Mouse (Mus musculus) gastrocnemius, postnatal 36 days (tissue): ENCODE data around the gene Ablim1. TPM values are rescaled to one million over a fixed set of nuclear protein-coding genes. Genes with fewer than 3 reads are reported as not detected.

Source experiments
- DNase-seq, 2 experiments: peaks; one replicate each; pipeline ENCODE4 v3.0.0; 2022
- intact Hi-C: fragments of 180-260 bp; cut with DNase I; formaldehyde crosslinking; loops from one replicate; pipeline ENCODE4 v1.15.1; 2025
- total RNA-seq, 2 experiments: library from RNA; stranded (reverse); gene quantifications; 2 replicates each; pipeline ENCODE4 v1.2.3; 2021

Ablim1 gene
- total RNA-seq, 2 experiments from 2014 or later, result 36.3 to 52.0 TPM

GRCm38 (mm10) chr19:57052016-57052415 is 262.7 kb downstream of the Ablim1 start:
- DNase-seq, result no peak
- intact Hi-C loops, result no loop called here

- intact Hi-C loops, result no loop called here
- no peak for DNase-seq
These were observed 265.1 kb downstream of the Ablim1 start for GRCm38 (mm10) chr19:57049592-57050090.

- intact Hi-C loops, result no loop called here
- no peak for DNase-seq
These were observed 266.9 kb downstream of the Ablim1 start for GRCm38 (mm10) chr19:57047671-57048320.

GRCm38 (mm10) chr19:57039258-57039657 is 275.5 kb downstream of the Ablim1 start:
- DNase-seq, result no peak
- intact Hi-C loops, result no loop called here

DNA sequence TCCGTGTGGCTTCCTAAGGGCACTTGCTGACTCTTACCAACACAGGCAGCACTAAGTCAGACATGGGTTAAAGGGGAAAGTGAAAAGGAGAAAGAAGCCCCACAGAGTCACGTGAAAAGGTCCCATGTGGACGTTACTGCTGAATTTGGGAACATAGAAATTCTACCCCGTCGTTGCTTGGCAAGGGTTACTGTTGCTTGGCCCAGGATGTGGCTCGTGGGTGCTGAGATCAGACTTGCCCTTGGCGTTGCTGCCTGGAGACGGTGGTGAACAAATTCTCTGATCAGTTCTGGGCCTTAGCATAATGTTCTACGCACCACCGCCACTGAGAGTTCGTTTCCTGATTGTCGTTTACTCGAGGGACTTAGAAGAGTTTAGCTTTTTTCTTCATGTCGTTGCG is 277.9 kb downstream of the Ablim1 start:
- no peak for DNase-seq
- intact Hi-C loops, result no loop called here

DNA sequence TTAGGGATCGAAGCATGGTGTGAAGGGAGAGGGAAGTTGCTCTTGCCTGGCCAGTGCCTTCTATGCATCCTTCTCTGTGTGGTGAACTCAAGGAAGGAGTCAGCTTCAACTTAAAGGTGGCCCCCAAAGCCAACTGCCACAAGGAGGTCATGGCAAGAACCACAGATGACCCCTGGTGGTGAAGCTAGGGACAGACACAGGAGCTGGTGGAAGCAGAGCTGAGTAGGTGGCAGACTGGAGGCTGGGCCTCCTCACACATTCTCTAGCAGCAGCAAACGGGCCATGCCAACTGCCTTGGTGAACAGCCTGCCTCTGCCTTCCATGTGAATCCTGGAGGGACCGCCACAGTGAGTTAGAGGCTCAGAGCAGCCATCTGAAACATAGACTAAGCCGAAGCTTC is 283.1 kb downstream of the Ablim1 start:
- intact Hi-C loops, result loop anchor here (2.0 kb wide), 1 partner anchor 113 kb away; no protein-coding TSS in a partner anchor
- peak; percentile 47 to 69 for DNase-seq

DNA sequence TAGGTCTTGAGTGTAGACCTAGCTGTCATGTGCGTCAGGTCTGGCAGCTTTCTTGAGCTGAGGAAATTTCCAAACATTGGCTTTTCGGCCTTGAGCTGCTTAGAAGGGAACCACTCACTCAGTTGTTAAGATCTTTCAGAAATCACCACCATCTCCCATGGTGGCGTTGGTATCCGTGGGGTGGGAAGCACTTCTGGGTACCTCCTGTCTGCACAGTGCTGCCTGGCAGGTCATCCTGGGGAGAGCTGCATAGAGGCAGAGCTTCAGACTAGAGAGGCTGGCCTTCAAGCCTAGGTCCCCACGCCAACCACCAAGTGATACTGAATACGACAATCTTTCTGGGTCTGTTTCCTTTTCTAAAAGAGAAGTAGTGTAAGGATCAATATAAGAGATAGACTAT is 285.3 kb downstream of the Ablim1 start:
- no peak for DNase-seq
- intact Hi-C loops, result no loop called here

DNA sequence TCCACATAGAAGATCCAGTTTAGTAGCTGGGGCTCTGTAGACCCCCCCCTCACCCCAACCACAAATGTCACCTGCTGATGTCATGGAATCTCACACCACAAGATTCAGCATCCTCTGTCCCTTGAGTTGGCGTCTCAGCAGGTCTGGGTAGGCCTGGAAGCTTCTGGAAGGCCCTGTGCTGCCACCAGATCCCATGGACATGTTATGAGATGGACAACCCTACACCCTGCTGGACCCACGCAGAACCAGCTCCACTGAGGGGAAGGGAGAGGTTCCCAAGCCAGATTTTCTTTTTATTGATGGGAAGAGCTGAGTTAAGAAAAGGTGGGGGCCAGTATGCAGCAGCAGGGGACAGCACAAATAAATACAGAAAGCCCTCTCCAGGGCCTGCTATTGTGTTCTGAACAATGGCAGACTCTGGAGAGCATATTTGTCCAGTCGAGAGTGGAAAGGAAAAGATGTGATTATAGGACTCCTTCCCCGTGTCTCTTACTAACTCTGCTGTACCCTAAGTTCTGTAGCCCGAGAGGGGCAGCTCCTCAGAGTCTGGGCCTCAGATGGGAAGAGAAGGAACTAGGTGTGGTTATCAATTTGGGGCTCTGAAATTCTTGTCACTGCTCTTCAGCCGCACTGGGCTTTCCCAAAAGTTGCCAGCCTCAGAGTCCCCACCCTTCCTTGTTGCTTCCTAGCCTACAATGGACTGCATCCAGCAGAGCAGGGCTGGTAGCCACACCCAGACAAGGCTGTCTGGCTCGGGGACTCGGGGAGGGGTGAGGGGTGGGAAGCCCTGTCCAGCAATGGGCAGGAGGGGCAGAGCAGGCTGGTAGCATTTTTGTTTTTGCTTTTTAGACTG is 286.2 kb downstream of the Ablim1 start:
- DNase-seq, result peak in 1 of 2 experiments; percentile 44
- intact Hi-C loops, result no loop called here

GRCm38 (mm10) chr19:57026501-57026900 is 288.2 kb downstream of the Ablim1 start:
- DNase-seq, result no peak
- intact Hi-C loops, result no loop called here

DNA sequence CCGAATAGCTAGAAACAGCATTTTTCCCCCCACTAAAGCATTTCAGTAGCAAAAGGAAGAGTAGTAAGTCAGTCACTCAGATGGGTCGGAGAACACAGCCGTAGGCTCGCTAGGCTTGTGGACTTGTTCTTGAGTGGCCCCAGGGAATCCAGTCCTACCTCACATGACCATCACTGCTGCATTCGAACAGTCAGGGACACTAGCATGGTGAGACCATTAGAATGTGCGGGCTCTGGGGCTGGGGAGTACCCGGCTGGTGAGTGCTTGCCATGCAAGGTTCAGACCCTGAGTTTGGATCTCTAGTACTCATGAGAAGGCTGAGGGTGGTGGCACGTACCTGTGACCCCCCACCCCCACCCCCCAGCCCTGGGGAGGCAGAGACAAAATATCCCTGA is 296.9 kb downstream of the Ablim1 start:
- intact Hi-C loops, result no loop called here
- no peak for DNase-seq

DNA sequence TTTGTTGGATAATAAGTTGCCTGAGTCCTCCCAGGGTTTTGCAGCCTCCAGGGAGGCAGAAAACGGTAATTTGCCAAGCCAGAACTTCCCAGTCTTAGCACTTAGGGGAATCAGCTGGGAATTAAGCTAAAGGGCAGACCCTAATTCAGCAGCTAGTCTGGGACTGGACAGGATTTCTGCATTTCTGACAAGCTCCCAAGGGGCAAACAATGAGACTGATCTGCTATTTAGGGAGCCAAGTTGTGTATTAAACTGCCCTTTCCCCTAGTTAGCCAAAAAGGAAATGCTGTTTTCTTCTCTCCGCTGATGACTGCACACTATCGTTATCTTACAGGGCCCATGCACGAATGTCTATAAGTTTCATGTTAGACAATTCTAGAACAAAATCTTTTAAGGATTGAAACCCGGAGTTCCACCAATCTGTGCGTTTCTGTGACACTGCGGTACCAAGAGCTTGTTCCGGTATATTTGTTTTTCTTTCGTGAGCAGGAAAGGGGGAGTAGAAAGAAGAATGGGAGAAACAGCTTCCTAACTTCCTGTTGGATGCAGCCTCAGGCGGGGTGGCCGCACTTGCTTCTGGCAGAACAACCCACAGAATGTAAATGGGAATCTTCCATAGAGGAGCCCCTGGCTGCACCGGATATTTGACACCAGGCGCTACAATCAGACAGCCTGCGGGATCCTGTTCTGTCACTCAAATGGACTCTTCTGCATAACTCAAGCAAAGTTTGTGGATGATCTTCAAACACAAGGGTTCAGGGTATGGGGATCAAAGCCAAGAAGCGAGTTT is 297.5 kb downstream of the Ablim1 start:
- DNase-seq, result no peak
- intact Hi-C loops, result no loop called here

GRCm38 (mm10) chr19:57014808-57015207 is 299.9 kb downstream of the Ablim1 start:
- DNase-seq, result peak in 1 of 2 experiments; percentile 13
- intact Hi-C loops, result no loop called here

DNA sequence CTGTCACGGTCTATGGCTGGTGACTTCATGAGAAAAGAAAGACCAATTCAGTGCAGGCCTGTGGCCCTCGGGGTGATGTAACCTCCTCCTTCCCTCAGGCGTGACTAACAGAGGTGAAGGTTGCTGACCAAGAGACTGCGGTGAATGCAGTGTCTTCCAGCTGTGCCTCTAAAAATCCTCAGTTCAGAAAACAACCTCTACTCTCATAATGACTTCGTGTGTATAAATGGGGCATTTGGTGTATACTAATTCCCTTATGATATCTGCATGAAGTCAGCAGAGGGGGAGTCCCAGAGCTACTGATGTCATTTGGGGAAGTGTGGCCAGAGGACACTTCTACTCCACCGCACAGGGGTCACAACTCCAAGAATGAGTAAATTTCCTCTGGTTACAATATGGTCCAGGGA is 301.4 kb downstream of the Ablim1 start:
- DNase-seq, result no peak
- intact Hi-C loops, result no loop called here

DNA sequence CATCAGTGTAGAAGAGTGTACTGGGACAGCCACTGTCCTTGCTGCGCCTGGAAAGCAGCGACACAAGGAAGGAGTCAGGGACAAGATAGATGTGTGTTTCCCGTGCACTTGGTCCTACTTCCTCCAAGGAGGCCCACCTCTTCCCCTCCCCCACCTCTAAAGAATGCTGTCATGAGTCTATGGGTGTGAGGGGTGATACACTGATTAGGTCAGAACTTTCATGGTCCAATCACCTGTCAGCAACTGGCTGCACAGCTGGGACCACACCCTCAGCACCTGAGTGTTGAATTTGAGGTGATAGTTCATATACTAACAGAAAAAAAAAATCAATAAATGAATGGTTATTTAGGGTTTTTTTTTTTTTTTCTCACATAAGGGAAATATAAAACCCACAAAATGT is 302.7 kb downstream of the Ablim1 start:
- DNase-seq, result no peak
- intact Hi-C loops, result no loop called here

GRCm38 (mm10) chr19:57010064-57010463 is 304.7 kb downstream of the Ablim1 start:
- intact Hi-C loops, result no loop called here
- no peak for DNase-seq

DNA sequence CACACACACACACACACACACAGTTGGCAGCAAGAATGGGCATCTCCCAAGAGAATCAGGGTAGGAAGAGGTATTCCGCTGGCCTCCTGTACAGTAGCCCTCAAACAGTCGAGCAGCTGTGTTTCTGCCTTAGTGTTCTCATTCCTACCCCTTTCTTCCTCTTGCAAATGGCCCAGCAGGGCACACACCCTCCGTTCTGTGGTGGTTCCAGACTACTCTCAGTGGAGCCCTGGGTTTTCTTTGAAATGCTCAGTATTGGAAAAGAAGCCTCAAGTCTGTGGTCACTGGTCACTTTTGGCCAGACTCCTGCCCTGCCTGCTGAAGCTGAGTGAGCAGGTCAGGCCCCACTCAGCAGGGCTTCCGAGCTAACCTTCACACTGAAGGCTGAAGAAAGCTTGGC is 305.1 kb downstream of the Ablim1 start:
- no peak for DNase-seq
- intact Hi-C loops, result loop anchor here (2.0 kb wide), 1 partner anchor 91 kb away; no protein-coding TSS in a partner anchor

- intact Hi-C loops, result loop anchor here (2.0 kb wide), 1 partner anchor 89 kb away; no protein-coding TSS in a partner anchor
These were observed 306.7 kb downstream of the Ablim1 start, which contains the start of gene Afap1l2 for GRCm38 (mm10) chr19:57007781-57008710. Afap1l2 (minus strand) TSS chr19:57008228.

DNA sequence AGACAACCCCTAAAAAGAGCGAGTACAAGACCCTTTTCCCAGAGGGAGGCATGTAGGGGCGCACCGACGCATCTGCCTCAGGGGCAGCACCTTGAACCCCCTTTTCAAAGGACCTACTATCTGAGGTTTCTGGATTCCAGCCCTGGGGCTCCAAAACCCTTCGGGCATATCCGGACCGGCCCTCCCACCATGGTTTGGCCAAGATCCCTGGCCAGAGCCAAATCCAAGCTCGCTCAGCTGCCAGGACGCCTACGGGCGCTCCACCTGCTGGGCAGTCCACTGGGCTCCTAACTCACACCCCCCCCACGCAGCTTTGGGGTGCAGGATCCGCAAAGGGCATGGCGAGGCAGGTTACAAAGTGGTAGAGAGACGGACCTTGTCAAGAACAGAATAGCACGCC is 307.4 kb downstream of the Ablim1 start:
- intact Hi-C loops, result no loop called here
- DNase-seq, result peak in 1 of 2 experiments; percentile 43

More at GRCm38 (mm10) chr19:57007781-57008710, 306.7 kb downstream of the Ablim1 start, which contains the start of gene Afap1l2:
- peak; percentile 50 to 57 for DNase-seq

DNA sequence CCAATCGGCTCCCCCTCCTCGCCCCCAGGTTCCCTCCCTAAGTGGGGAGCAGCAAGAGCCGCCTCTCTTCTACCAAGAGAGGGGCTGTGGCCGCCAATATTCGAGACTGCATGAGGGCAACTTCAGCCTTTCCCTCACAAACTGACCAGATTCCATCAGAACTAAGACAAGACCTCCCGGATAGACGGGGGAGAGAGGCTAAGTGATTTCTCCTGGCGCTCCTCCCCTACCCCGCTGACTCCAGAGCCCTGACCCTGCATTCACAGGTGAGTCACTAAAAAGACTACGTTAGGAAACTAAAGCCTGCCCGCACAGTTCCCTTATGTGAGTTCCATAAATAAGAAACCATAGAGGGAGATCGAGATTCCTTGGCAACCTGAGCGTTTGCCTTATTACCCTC is 307.9 kb downstream of the Ablim1 start:
- DNase-seq, result no peak
- intact Hi-C loops, result no loop called here
